Mouse (Mus musculus) adrenal gland, postnatal 14 days (tissue): ENCODE results near the gene Cdr2. TPM values are rescaled to one million over a fixed set of nuclear protein-coding genes. Genes with fewer than 3 reads are reported as not detected.
"Not testable (repeated sequence)": the region's sequence is repeated elsewhere in the genome, so short reads cannot be mapped to it uniquely, and the experiment has no call there.

Experiments
- DNase-seq: peaks from one replicate; pipeline ENCODE4 v3.0.0; 2021; ENCODE audit warnings: mixed read lengths
- total RNA-seq: library from RNA; stranded (reverse); gene quantifications from 2 replicates; pipeline ENCODE4 v1.2.3, GENCODE M21; 2021

The Cdr2 gene
- total RNA-seq, 1 experiment from 2014 or later = 16.3 TPM

GRCm38 (mm10) chr7:120910172-120910571 lies 71.9 kb downstream of the Cdr2 start:
- not testable (repeated sequence) for DNase-seq

Other genes starting within 250 kb of the Cdr2 start
- gene Vwa3a, start 243.0 kb downstream of the Cdr2 start, total RNA-seq = 3.3 and 6.9 TPM in 2 replicates
- 0.60 and 0.70 TPM in 2 replicates for gene Gm5737, start 169.9 kb downstream of the Cdr2 start, total RNA-seq
- 22.4 and 25.4 TPM in 2 replicates for gene Eef2k, start 139.5 kb downstream of the Cdr2 start, total RNA-seq
- gene Polr3e, start 64.6 kb downstream of the Cdr2 start, total RNA-seq = 23.3 and 27.2 TPM in 2 replicates
- gene Mfsd13b, start 197 bp upstream of the Cdr2 start, total RNA-seq = not detected in 2 replicates
- gene Mettl9, start 52.1 kb upstream of the Cdr2 start, total RNA-seq = 104 TPM in 2 replicates
- 1.2 and 2.3 TPM in 2 replicates for gene Igsf6, start 92.3 kb upstream of the Cdr2 start, total RNA-seq
- 0.41 and 0.52 TPM in 2 replicates for gene Otoa, start 99.3 kb upstream of the Cdr2 start, total RNA-seq